Mouse (Mus musculus) olfactory bulb, adult 2 months (tissue): ENCODE measurements at regions not wholly inside any gene's neighbourhood (a gene's known extent, or its start where the extent isn't known, plus 50 kb on each side); places are given as distances from the start of the nearest gene placed in this dataset.

Experiments
- CTCF ChIP-seq: fragments of 200-500 bp; IDR thresholded peaks from 2 replicates; pipeline ENCODE4 v1.5.1; 2012; ENCODE audit warnings: low read depth, mild to moderate bottlenecking, low read length, moderate library complexity; ENCODE audit not compliant: insufficient read depth
- POLR2A ChIP-seq: fragments of 200-500 bp; IDR thresholded peaks from 2 replicates; pipeline ENCODE4 v1.6.1; 2012; ENCODE audit warnings: mild to moderate bottlenecking, low read depth, low read length, moderate library complexity; ENCODE audit not compliant: insufficient read depth

GRCm38 (mm10) chr13:44248401-44248800 lies 463.8 kb downstream of the Cd83 start:
- TF ChIP-seq POLR2A (no peak), CTCF (no peak)
